Mouse (Mus musculus): ENCODE results near the gene Sdf2l1.
"Not testable (repeated sequence)": the region's sequence is repeated elsewhere in the genome, so short reads cannot be mapped to it uniquely, and the experiment has no call there.

Sdf2l1 gene

DNA sequence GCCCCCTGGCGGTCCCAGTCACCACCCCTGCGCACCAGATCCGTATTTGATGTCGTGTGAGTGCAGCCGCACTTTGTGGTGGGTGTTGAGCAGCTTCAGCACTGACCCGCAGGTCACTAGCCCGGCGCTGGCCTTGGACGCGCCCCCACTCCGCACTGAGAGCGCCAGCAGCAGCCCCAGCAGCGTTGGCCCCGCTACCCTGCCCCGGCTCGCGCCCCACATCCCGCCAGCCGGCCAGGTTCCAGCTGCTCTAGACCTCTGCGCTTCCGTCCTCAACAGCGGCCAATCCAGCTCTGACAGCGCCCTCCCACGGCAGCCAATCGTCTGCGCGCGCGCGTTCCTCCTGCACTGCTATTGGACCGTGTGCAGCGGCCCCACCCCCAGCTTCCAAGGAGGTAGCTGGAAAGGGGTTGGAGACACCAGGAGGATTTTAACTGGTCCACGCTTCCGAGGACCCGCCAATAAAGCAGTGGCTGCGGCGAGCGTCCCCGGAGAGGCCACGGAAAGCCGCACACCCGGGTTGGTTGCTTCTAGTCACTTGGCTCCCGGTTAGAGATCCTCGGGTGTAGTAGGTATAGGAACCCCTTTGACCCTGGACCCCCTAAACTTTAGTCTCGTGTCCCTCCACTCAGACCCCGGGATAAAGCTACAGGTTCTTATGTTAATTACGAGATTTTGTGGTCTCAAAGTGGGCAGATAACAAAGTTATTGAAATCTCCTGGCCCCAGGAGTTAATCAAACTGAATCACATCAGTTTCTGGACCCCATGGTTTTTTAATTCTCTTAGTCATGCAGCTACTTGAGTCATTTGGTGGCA, at the start of gene Sdf2l1:
Sdf2l1 (minus strand) TSS at position 295 of the 817 bp plus-strand sequence.
- peak; percentile 91 to 97 for DNase-seq (ENCODE audit: low spot score in 2 of 2)

GRCm38 (mm10) chr16:17181382-17181781, 49.2 kb upstream of the Sdf2l1 start:
- DNase-seq (ENCODE audit: low spot score in 2 of 2), result peak in 1 of 2 experiments; percentile 43

GRCm38 (mm10) chr16:17179706-17180105, 47.5 kb upstream of the Sdf2l1 start:
- no peak for DNase-seq (ENCODE audit: low spot score in 2 of 2)

DNA sequence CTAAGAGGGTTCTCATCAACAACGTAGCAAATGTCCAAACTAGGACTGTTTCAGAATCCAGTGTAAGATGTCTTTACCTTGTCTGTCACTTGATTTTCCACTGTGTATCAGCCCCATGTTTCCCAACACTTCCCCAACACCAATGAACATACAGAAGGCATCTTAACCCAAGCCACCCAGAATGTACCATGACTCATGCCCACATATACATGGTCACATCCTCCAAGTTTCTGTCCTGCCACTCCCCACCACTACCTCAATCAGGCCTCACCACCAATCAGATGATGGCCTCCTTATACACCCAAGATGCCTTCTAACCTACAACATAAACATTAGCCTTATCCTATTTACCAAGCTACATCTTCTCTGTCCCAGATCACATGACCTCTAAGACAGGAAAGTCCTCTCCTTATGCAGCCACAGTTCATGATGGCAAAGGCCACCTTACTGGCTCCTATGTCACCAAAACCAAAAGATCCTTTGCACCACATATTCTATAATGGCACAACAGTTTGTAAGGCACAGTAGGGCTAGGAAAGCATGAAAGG, 45.5 kb upstream of the Sdf2l1 start:
- DNase-seq (ENCODE audit: low spot score in 2 of 2), result no peak

- no peak for DNase-seq (ENCODE audit: low spot score in 2 of 2)
These were observed 43.6 kb upstream of the Sdf2l1 start for GRCm38 (mm10) chr16:17175765-17176164.

- DNase-seq (ENCODE audit: low spot score in 2 of 2), result no peak
These were observed 35.9 kb upstream of the Sdf2l1 start for GRCm38 (mm10) chr16:17168049-17168448.

GRCm38 (mm10) chr16:17167179-17167578, 35.0 kb upstream of the Sdf2l1 start:
- no peak for DNase-seq (ENCODE audit: low spot score in 2 of 2)

- DNase-seq (ENCODE audit: low spot score in 2 of 2), result not testable (repeated sequence)
These were observed 33.3 kb upstream of the Sdf2l1 start for GRCm38 (mm10) chr16:17165478-17165877.

DNA sequence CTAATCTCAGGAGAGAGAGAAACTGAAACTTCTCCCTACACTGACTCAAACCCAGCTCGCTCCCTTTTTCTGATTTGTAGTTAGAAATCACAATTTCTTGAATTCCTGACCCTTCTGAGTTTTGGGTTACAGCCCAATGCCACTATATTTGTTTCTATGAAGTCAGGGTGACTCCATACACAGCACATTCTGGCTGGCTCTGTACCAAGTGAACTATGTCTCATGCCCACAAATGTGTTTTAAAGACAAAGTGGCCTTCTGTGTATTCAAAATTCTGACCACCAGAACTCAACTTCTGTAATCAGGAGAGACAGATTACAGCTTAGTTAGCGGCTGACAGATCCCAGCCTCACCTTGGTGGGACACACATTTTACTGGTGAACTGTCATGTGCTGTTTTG, 22.2 kb upstream of the Sdf2l1 start:
- no peak for DNase-seq (ENCODE audit: low spot score in 2 of 2)

- DNase-seq (ENCODE audit: low spot score in 2 of 2), result no peak
These were observed 19.7 kb upstream of the Sdf2l1 start for GRCm38 (mm10) chr16:17151874-17152273.

DNA sequence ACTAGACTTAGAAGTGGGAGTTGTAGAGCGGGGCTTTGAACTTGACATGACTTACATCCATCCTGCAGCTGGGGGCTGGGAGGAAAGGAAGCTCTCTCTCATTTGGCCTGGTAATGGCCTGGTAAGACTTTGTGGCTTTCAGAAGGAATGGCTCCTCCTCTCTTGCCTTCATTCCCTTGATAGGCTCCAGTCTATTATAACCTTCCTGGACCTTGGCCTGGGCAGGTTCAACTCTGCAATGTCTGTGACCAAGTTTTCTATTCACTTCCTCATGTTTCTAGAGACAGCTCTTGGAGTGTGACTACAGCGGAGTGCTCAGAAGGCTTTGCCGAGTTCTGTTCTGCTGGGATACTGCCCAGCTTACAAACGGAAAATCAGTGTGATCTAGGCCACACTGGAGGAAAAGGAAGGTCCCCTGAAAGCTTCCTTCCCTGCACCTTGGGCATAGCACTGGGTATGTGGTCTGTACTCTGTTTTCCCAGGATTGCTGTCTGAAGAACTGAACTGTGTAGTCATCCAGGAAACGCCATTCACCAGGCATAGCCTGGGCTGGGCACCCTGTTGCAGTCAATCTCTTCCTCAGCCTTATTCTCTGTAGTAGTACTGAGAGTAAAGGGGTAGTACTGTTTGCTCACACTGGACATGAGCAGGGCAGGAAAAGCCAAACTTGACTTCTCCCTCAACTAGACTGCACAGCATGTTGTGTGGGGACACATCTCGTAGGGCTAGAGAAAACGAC, 18.5 kb upstream of the Sdf2l1 start:
- no peak for DNase-seq (ENCODE audit: low spot score in 2 of 2)

DNA sequence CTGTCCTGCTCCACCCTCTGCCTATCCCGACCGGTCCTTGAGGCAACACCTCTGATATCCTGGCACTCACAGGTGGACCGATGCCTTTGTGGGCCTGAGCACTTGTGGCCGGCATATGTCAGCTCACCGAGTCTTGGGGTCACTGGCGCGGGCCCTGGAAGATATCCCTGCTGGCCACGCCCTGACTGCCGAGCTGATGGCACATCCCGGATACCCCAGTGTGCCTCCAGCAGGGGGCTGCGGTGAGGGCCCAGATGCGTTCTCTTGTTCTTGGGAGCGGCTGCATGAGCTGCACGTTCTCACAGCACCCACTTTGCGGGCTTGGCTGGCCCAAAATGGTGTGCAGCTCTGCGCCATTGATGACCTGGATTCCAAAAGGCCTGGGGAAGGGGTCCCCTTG, 15.9 kb upstream of the Sdf2l1 start:
- peak in 1 of 2 experiments; percentile 48 for DNase-seq (ENCODE audit: low spot score in 2 of 2)

GRCm38 (mm10) chr16:17147391-17147929, 15.3 kb upstream of the Sdf2l1 start:
- DNase-seq (ENCODE audit: low spot score in 2 of 2), result peak; percentile 26 to 30

DNA sequence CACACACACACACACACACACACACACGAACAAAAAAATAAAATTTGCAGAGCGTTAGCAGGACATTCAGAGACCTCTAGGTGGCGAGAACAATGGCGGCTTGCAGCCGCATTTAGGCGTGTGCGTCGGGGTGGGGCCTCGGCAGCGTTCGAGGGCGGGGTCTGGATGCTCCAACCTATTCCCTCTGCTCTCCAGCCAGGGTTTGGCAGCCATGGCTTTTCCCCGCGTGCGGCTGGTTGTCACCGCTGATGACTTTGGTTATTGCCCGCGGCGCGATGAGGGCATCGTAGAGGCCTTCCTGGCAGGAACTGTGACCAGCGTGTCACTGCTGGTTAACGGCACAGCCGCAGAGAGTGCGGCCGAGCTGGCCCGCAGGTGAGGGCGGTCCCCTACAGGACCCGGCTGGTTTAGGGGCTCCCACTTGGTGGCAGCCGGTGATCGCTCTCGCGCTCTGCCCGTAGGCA, 14.6 kb upstream of the Sdf2l1 start, which contains the start of gene Ccdc116:
Ccdc116 (minus strand) TSS at position 458 of the 464 bp plus-strand sequence.
- DNase-seq (ENCODE audit: low spot score in 2 of 2), result peak; percentile 54 to 82

GRCm38 (mm10) chr16:17144339-17144738, 12.2 kb upstream of the Sdf2l1 start, which contains the start of gene Ydjc:
Gene Ydjc (plus strand): TSS chr16:17144621.
- DNase-seq (ENCODE audit: low spot score in 2 of 2), result no peak

DNA sequence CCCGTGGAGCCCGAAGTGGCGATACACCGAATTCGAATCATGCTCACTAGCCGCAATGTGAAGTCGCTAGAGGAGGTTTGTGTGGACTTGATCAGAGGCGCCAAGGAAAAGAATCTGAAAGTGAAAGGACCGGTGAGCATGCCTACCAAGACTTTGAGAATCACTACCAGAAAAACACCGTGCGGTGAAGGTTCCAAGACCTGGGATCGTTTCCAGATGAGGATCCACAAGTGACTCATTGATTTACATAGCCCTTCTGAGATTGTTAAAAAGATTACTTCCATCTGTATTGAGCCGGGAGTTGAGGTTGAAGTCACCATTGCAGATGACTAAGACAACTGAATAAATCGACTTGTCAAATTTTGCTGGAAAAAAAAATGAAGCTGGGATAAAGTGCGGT, 5.2 kb upstream of the Sdf2l1 start:
- no peak for DNase-seq (ENCODE audit: low spot score in 2 of 2)

DNA sequence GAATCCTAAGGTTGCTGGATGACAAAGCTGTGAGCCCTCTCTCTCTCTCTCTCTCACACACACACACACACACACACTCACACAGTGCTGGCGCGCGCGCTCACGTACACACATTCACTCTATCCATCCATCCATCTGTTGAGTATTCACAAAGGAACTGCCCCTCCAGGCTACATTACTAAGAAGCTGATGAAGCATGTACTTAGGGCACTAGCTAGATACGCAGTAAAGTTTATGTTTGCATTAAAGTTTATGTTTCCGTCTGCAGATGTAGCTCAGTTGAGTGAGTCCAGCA, 670 bp upstream of the Sdf2l1 start:
- DNase-seq (ENCODE audit: low spot score in 2 of 2), result no peak

- DNase-seq (ENCODE audit: low spot score in 2 of 2), result peak in 1 of 2 experiments; percentile 59
These were observed 743 bp downstream of the Sdf2l1 start for GRCm38 (mm10) chr16:17131191-17132088.

DNA sequence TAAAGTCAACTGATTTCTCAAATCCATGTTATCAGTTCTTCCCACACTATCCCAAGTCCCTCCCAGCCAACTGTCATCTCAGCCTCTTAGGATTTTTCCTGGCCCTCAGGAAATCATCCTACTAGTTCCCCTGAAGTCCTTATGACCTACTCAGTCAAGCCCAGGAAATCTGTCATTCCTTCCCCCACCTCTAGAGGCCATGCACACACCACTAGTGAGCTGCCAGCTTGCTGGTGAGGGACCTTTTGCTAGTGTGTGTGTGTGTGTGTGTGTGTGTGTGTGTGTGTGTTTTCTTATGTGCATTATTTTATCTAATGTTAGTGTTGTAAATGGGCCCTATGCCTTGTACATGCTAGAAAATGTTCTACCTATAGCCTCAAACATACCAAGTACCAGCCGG, 4.9 kb downstream of the Sdf2l1 start:
- DNase-seq (ENCODE audit: low spot score in 2 of 2), result peak in 1 of 2 experiments; percentile 70

GRCm38 (mm10) chr16:17124871-17125520, 7.2 kb downstream of the Sdf2l1 start, which contains the start of gene 2610318N02Rik:
Gene 2610318N02Rik (minus strand): TSS chr16:17125167.
- peak; percentile 59 to 86 for DNase-seq (ENCODE audit: low spot score in 2 of 2)
